Mouse (Mus musculus) megakaryocyte progenitor cell, adult 5-6 weeks (primary cell): ENCODE results near the gene Tdrd5. TPM values are rescaled to one million over a fixed set of nuclear protein-coding genes. Genes with fewer than 3 reads are reported as not detected.

Experiments used
- total RNA-seq, 2 experiments: library from RNA; stranded (forward) in 1 of 2; stranded (reverse) in 1 of 2; fragments of 157-497, 149-512 nt in 1 of 2; fragments of 200-1000 nt in 1 of 2; gene quantifications; 2 replicates each; pipeline versions ENCODE4 v1.2.3 to v1.2.4; 2015 to 2017

Gene Tdrd5
- total RNA-seq, 2 experiments from 2014 or later: 0.05 TPM; not detected in 1

Other genes with a start within 250 kb of the Tdrd5 start
- not detected in 2 replicates for gene Fam163a, start 98.6 kb downstream of the Tdrd5 start, total RNA-seq (2015)
- not detected in 2 replicates for gene Fam163a, start 98.6 kb downstream of the Tdrd5 start, total RNA-seq (2017)
- not detected in 2 replicates for gene Nphs2, start 7.1 kb upstream of the Tdrd5 start, total RNA-seq (2015)
- gene Nphs2, start 7.1 kb upstream of the Tdrd5 start, total RNA-seq (2017): not detected in 2 replicates
- 1,614 and 1,672 TPM in 2 replicates for gene Gm2000, start 62.4 kb upstream of the Tdrd5 start, total RNA-seq (2015)
- gene Gm2000, start 62.4 kb upstream of the Tdrd5 start, total RNA-seq (2017): 3,561 and 3,585 TPM in 2 replicates
- 0.52 TPM in 1 of 2 replicates, not detected in the other for gene Axdnd1, start 117.5 kb upstream of the Tdrd5 start, total RNA-seq (2015)
- 0.68 TPM in 1 of 2 replicates, not detected in the other for gene Axdnd1, start 117.5 kb upstream of the Tdrd5 start, total RNA-seq (2017)
- 99.4 and 117 TPM in 2 replicates for gene Soat1, start 170.7 kb upstream of the Tdrd5 start, total RNA-seq (2015)
- gene Soat1, start 170.7 kb upstream of the Tdrd5 start, total RNA-seq (2017): 139 and 140 TPM in 2 replicates
- gene Gm10031, start 220.3 kb upstream of the Tdrd5 start, total RNA-seq (2015): 5.3 and 6.3 TPM in 2 replicates
- gene Gm10031, start 220.3 kb upstream of the Tdrd5 start, total RNA-seq (2017): 11.9 and 17.3 TPM in 2 replicates